20 mouse cellular contexts compared by ENCODE assay signal in genomic region chr6:31305736-31306135, GRCm38 (mm10).
DNase-seq lines count a peak whose midpoint lies in the region; ATAC-seq and TF ChIP-seq lines count a peak whose summit lies in the region.
"Had no signal": no experiment of that assay in that cellular context is flagged by ENCODE, and none has a peak within 500 bp of the region (broad histone marks: within the 10 kb centered on the region; RNA-seq: fewer than 3 reads in every experiment).

No protein-coding gene starts in this region.

- no peak for ATAC-seq in megakaryocyte-erythroid progenitor cell, adult 5-6 weeks (replicated peaks; ENCODE audit: low FRiP score, low TSS enrichment, poor library complexity, severe bottlenecking)
- ATAC-seq: forebrain, embryonic 13.5 days; forebrain, embryonic 15.5 days; forebrain, postnatal 0 days had no signal

- intact Hi-C loops in gastrocnemius, postnatal 14 days (cut with DNase I; ENCODE audit: low total_unique reads): no loop called here

- TF ChIP-seq CTCF in layer of hippocampus, adult 2 months (conservative IDR thresholded peaks at IDR 0.05): no peak

- DNase-seq in layer of hippocampus, adult 2 months (ENCODE audit: low spot score in 2 of 2): no peak
- DNase-seq in layer of hippocampus, postnatal 14 days (ENCODE audit: low spot score in 2 of 2): no peak
- peak; percentile 67 for DNase-seq in brain, adult 2 months (ENCODE audit: low read depth, low spot score)
- DNase-seq in gastrocnemius, postnatal 14 days: no peak
- DNase-seq: adrenal gland, adult 2 months; adrenal gland, postnatal 10 days; adrenal gland, postnatal 25 days; cerebellum, adult 11 months; cerebellum, adult 18-20 months; cerebellum, adult 8-10 months; cerebellum, adult 9-11 months; cerebellum, postnatal 14 days; cerebellum, postnatal 36 days; forebrain, postnatal 0 days had no signal

- H3K4me1 ChIP-seq in brown adipose tissue, adult 24 weeks (ENCODE audit: control insufficient read depth, insufficient read depth, insufficient read length, low read length): peaks cover 17% of the 10 kb centered on the region
- H3K4me1 ChIP-seq: embryonic facial prominence, embryonic 10.5 days; embryonic facial prominence, embryonic 12.5 days had no signal

- no peak overlapping the region for H3K4me3 ChIP-seq in layer of hippocampus, adult 2 months
- no peak overlapping the region for H3K4me3 ChIP-seq in brown adipose tissue, adult 24 weeks (ENCODE audit: insufficient read depth, low read depth, low read length)
- H3K4me3 ChIP-seq: embryonic facial prominence, embryonic 10.5 days; embryonic facial prominence, embryonic 12.5 days; forebrain, embryonic 13.5 days; forebrain, embryonic 15.5 days had no signal

- H3K27ac ChIP-seq in layer of hippocampus, adult 2 months: peak overlapping the region; percentile 90
- 0 out of 2 replicates have a peak overlapping the region, but pooled peaks have one; percentile 0 for H3K27ac ChIP-seq in brown adipose tissue, adult 24 weeks (replicated peaks; ENCODE audit: low read depth, low read length)
- H3K27ac ChIP-seq: embryonic facial prominence, embryonic 10.5 days; embryonic facial prominence, embryonic 12.5 days; forebrain, embryonic 13.5 days; forebrain, embryonic 15.5 days had no signal
